Mouse (Mus musculus): ENCODE measurements at regions not wholly inside any gene's neighbourhood (a gene's known extent, or its start where the extent isn't known, plus 50 kb on each side); places are given as distances from the start of the nearest gene placed in this dataset.

DNA sequence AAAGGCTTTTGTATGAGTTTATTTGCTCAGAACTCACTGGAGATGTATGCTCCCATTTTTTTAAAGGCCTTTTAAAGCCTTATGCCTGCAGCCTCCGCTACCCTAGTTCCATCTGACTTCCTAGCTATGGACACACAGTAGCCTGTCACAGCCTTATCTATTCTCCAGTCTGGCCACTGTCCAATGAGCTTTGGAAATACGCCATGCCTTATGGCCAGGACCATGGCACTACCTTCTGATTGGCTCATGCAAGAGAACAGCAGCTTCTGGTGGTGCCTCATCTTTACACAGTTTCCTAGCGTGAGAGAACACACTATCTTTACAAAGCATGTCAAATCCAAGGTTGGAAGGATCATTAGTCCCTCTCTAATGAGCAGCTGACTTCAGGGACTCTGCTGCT lies 424.1 kb upstream of the Zdhhc25 start:
- DNase-seq (ENCODE audit: low spot score in 2 of 2): no peak

DNA sequence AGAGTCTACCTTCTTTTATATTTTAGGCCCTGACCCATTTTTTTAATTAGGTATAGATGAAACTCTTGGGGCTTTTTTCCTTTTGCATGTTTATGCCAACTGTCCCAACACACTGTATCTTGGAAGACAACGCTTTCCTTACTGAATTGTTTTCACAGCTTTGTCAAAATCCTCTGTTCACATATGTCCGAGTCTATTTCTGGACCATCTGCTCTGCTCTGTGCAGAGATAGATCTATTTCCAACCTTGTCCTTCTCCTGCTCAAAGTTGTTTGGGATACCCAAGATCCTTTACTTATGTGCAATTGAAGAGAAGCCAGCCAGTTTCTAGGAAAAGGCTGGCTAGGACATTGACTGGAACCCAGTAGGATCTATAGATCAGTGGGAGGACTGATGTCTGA lies 403.6 kb upstream of the Zdhhc25 start:
- no peak for DNase-seq (ENCODE audit: low spot score in 2 of 2)

DNA sequence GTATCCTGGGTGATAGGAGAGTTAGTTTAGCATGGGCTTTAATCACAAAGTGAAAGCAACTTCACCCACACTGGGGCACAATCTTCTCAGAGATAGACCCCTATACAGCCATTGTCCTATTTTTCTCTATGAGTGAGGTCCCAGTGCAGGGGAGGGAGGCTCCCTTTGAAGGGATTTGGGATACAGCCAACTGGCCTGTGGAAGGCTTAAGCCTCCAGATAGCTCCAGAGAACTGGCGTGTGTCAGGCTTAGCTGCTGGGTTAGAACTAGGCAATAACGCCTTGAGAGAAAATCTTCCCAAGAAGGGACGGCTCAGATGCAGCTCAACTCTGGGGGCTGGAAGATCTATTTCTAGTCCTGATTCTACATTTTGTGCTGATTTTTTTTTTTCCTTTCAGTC lies 397.4 kb upstream of the Zdhhc25 start:
- no peak for DNase-seq (ENCODE audit: low spot score in 2 of 2)

DNA sequence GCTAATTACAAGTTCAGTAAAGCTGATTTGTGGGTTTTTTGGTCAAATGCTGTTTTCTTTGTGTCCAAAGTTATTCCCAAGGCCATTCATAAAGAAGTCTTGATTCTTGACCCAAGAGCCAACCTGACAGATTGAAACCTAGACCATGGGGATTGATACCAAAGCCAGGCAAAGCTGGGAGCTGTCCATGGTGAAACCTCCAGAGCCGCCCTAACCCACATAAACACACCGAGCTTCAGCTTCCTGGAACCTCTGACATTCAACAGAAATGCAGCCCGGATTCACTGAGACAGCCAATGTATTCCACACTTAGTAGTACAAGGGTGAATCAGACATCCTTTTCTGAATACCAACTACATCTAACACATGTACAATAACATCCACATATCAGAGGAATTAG lies 386.7 kb upstream of the Zdhhc25 start:
- no peak for DNase-seq (ENCODE audit: low spot score in 2 of 2)

DNA sequence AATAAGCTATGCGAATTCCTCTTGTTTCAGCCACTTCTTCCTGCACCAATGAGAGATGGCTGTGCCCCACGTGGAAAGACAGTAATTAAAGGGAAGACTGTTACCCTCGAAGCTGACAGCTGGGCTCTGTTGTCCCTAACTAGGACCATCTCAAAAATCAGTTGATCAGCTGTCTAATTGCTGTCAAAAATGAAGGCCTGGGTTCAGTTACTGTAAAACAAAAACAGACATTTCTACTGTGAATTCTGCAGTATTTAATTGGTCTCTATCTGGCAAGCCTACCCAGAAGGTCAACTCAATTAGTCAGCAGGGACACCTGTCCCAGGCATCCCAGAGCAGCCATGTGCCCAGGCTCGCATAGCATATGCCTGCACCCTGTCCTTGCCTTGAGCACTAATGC lies 385.8 kb upstream of the Zdhhc25 start:
- no peak for DNase-seq (ENCODE audit: low spot score in 2 of 2)

DNA sequence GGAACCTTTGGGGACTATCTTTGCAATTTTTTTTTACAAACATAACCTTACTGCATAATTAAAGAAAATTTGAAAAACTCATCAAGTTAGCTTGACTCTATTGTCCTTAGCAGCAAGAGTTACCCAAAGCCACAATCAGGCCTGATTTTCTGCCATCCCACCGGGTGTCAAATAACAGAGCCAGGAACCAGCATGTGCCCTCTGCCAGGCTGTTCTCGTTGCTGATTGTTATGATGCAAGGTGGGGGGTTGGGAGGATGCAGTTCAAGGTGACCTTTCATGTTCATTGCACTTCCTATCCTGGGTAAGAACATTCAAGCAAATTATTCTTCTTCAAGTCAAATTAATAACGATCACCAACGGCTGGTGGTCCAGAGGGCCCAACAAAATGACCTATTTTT lies 370.6 kb upstream of the Zdhhc25 start:
- no peak for DNase-seq (ENCODE audit: low spot score in 2 of 2)

DNA sequence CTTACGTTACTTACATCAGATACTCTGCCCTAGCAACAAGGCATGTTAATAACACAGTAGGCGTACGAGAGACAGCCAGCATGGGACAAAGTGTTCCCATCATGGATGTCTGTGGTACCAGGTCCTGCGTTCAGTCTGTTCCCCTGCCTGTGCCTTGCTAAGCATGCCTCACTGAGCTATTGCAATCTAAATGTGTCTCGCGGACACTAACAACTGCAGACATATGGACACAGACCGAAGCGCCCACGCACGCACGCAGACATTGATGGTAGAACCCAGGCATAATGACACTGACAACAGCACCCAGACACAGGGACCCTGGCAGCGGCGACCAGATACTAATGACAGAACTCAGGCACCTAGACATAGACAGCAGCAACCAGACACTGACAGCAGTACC lies 355.5 kb upstream of the Zdhhc25 start:
- no peak for DNase-seq (ENCODE audit: low spot score in 2 of 2)

DNA sequence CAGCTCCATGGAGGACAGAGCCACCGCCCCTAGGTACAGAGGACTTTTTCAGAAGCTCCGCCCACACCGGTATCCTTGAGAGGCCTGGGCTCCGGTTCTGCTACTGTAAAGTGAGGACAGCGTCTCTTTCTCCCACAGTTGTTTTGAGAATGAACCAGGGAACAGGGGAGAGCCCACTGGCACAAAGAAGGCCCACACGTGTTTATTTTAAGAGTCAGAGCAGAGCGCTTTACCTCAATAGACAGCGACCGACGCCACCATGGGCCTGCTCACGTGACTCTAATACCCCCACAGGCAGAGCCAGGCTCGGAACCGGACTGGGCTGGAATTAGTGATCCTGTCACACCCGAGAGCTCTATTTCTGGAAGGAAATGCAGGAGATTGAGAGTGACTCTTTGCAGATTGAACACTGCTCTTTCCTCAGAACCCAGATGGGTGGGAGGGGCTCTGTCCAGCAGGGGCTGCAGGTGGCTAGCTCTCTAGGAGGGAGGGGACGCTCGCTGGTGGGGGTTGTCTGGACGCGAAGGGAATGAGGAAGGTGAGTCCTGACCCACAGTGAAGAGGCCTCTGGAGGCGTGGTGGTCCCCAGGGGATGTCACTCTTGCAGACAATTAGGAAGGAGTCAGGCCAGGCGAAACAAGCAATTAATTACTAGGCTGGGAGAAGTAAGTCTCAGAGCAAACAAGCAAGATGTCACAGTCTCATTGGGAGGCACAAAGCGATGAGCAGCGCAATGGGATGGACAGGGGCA lies 354.4 kb upstream of the Zdhhc25 start:
- DNase-seq (ENCODE audit: low spot score in 2 of 2): no peak

DNA sequence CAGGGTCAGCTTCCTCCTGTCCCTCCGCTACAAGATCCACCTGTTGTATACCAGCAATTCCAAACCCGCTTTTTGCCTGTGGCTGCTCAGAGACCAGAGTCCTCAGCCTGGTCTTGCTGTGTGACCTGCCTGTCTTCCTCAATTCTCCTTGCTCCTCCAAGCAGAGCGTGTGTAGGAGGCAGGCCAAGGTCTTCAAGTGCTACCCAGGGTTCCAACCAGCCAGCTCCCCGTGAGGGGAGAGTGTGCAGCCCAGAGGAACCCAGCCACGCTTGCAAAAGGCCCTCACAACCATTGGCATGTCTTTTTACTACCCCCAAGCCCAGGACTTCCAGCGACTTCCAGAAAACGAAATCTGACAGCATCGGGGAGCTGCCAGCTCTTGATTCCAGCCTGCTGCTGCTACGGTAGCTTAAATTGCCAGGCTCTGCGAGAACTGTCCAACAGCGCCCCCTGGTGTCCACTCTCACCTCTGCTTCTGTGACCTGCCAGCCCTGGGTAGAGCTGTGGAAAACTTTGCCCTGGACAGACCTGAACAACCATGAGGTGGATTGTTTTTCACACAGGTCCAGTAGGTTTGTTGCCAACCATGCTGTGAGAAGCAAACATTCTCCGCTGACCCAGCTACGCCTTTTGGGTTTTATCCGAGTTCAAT lies 352.0 kb upstream of the Zdhhc25 start:
- DNase-seq (ENCODE audit: low spot score in 2 of 2): peak; percentile 69 to 77

DNA sequence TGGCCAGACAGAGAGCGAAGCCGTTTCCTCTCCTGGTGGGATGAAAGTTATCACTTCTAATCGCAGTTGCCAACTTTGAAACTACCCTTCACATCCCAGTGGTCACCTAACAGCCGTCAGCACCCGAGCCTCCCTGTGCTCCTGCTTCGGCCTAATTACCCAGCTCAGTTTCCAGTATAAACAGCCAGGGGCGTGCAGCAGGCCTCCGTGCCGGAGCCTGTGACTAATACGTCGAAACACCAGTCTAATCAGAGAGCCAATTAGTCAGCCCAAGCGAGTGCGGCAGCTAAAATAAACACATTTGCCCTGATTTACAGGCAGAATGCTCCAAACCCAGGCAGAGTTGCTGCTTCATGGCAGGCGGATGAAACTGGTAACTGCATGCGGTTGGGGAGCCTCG lies 312.1 kb upstream of the Zdhhc25 start:
- no peak for DNase-seq (ENCODE audit: low spot score in 2 of 2)

DNA sequence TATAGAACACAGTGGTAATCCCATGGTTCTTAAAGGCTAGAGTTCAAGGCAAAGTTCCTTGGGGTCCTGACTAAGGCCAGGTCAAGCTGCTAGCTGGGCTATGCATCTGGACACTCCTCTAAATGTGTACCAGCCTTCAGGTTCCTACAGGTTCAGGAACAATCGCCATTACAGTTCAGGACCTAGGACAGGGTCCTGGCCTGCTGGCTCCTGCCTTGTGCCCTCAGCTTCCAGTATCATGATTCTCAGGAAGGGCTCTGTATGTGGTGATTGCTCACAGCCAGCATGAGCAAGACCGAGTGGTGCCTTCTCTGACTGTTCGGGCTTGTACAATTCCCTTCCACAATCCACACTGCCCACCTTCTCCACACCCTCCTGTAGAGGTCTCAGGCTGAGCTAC lies 311.4 kb upstream of the Zdhhc25 start:
- DNase-seq (ENCODE audit: low spot score in 2 of 2): no peak

DNA sequence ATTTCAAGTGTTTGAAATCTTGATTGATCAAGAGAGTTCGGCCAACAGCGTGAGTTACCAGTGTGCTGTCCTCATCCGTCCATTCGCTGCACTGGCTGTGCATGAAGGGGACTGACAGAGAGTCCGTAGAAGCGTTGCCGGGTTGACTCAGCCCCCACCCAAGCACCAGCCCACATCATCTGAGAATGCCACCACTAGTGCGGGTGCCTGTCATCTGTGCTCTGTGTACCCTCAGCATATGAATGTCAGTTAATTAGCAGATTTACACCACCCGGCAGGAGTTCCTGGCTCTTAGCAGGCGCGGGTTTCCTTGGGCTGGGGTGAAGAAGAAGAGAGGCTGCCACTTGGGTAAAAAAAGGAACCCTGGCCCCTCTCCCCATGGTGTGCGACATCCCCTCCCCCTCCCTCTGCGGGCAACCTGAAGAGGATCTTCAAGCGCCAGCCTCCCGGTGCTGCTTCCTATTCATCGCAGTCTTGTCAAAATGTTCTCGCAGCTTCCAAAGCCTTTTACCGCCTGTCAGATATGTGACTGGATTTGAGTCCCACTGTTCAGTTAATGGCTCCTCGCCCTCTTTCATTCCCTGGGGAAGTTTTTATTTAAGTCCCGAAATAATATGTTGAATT lies 309.2 kb upstream of the Zdhhc25 start:
- no peak for DNase-seq (ENCODE audit: low spot score in 2 of 2)

DNA sequence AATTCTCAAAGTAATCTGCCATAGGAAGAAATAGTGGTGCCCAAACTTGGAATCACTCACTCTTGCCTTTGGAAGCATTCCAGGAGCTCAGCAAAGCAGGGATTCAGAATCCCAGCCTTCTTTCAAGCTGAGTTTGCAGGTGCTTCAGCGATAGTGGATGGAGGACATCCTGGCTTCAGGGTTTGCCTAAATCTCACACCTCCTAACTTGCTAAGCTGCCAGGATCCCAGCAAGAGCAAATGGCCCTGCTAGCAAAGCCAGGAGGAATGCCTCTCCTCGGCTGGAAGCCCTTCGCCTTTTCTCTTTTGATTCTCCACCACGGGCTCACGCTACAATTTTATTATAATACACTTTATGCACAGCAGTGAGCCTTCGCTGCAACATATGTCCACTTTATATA lies 301.0 kb upstream of the Zdhhc25 start:
- DNase-seq (ENCODE audit: low spot score in 2 of 2): no peak

DNA sequence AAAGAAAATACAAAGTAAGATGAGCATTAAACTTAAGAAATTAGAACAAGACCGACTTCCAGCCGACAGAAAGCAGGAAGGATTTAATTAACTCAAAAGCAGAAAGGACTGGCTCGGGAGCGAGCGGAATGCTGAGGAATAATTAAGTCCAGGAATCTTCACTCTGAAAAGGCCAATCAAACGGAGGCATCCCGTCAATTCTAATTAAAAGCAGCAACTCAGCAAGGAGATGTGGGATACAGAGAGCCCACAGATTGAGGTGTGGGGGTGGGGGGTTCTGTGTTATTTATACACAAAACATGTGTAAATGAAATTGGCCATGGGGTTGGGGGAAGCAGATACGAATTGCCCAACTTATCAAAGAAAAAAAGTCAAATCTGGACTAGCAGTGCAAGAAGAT lies 288.9 kb upstream of the Zdhhc25 start:
- no peak for DNase-seq (ENCODE audit: low spot score in 2 of 2)

DNA sequence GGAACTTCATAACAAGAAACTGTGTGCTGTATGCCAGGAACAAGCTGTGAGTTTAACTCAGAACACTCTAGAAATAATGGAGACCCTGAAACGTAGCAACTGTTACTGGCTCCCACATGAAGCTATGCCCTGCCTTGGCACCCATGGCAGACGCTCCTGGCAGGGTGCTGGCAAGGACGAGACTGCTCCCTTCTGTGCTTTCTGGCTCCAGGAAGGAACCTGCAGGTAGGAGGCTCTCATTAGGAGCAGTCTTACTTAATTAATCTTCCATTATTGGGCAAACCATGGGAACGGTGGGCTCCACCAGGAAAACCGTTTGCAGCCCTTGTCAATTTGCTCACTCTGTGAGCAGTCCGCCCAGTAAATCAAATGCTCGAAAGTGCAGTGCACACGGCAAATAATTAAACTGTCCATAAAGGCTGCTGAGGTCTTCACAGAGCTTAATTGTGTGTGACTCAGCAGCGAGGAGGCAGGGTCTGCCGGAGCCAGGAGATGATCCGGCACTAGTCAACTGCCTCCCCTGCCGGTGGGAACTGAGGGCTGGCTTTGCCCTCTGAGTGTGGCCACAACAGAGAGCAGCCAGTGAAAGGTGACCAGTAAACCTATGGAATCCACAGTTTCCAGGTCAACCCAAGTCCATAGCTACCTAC lies 285.2 kb upstream of the Zdhhc25 start:
- DNase-seq (ENCODE audit: low spot score in 2 of 2): no peak

DNA sequence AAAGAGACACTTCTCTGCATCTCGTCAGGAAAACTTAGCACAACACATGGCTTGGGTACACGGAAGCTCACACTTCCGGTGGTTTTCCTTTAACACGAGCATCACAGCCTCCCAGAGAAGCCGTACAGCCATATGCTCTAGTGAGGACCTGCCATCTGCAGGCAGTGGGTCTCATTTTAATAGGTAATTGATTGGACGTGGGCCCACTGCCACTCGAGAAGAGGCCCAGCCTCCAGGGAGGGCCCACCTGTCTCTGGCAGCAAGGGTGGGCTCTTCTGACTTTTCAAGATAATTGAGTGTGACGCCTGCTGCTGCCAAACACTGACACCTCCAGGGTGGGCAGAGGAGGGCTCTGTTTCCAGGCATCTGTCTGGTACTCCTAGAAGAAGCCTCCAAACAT lies 282.1 kb upstream of the Zdhhc25 start:
- no peak for DNase-seq (ENCODE audit: low spot score in 2 of 2)

DNA sequence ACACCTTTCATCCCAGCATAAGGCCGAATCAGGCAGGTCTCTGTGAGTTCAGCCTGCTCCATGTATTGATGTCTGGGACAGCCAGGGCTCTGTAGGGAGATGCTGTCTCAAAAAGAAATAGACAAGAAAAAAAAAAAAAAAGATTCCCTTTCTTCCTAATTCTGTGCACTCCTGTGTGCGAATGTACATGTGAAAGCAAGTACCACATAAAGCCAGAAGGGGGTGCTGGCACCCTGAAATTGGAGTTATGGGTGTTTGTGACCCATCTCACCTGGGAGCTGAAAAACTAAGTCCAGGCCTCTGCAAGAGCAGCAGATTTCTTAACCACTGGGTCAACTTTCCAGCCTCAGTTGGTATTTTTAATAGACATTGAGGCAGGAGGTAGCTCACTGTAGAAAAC lies 280.6 kb upstream of the Zdhhc25 start:
- no peak for DNase-seq (ENCODE audit: low spot score in 2 of 2)

DNA sequence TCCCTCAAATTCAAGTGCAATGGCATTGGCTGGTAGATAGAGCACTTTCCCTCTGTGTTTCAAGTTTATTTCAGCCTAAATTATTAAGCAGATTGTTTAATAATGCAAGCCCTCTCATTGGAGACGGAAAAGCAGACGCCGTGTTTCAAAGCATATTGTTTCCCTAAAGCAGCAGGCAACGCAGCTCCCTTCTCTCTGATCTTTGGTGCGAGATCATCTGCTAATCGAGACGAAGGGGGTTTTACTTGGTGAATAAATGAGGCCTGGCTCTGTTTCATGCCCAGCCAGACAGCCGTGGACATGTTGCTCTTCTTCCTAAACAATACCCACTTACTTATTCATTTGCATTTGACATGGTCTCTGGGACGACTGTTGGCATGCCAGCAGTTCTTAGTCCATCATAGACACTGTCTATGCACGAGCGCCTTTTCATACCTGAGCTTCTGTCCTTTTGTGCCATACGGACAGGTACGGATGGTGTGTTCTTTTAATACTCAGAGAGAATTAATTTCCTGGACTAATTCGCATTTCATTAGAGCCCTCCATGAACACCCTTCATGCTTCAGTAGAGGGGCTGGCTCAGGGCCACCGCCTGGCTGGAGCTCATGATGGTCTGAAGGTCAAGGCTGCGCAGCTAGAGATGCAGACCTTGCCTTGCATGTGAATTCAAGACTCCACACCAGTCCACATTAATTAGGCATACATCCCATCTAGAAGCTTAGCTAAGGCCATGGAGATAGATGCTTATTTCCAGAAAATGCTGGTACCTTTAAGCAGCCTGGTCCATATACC lies 276.3 kb upstream of the Zdhhc25 start:
- DNase-seq (ENCODE audit: low spot score in 2 of 2): no peak

DNA sequence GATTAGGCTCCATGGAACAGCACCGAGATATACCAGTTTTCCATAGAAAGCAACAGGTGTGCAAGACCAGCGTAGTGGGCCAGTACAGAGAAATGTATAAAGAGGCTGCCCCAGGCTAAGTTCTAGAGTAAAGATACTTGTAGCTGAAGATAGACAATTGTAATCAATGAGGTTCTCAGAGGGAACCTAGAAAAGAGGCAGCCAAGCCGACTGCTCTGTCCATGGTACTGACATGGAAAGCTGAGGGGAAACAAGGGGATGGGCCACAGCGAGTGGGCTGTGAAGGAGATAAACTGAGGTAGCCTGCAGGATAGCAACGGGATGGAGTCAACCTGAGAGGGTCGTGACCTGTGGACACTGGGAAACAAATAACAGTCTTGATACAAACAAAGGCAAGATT lies 275.0 kb upstream of the Zdhhc25 start:
- DNase-seq (ENCODE audit: low spot score in 2 of 2): no peak

DNA sequence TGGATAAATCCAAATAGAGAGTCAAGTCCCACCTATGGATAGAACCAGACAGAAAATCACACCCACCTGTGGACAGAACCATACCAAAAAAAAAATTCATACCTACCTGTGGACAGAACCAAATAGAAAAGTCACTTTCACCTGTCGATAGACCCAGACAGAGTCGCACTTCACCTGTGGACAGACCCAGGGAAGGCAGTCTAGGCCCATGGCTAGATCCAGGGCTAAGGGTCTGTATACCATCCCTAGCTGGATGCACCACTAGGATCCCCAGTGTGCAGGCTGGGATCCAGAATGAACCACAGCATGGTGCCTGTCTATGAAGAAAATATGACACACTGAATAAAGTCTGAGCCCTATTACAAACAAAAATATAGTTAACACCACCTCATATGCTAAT lies 246.9 kb upstream of the Zdhhc25 start:
- DNase-seq (ENCODE audit: low spot score in 2 of 2): no peak

DNA sequence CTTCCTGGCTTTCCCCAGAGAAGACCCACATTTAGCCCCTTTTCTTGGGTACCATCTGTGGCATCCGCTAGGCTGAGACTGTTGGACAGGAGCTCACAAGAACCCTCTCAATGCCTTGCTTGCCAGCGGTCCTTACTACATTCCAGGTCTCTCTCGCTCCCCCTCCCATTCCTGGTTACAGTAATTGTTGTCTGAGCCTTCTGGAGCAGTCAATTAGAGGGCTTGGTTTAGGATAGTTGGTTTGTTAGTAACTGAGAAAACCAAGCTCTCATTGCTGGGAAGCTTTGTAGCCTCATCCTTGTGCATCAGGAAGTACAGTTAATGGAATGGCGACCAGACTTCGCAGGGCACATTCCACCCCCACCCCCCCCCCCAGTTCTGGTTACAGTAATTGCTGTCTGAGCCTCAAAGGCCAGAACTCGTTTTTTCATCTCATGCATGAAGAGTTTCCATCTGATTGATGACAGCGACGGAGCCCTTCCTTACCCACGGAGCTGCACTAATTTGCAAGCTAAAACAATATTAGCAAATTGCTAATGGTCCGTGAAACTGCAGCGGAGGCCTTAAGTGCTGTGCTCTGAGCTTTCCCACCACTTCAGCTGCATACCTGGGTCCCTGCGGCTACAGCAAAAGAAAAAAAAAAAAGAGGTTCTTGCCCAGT lies 239.6 kb upstream of the Zdhhc25 start:
- DNase-seq (ENCODE audit: low spot score in 2 of 2): no peak

Measured in adrenal gland, postnatal 4 days (tissue).